Comparison of ENCODE assay signal across 8 mouse cellular contexts in genomic region chr9:108104766-108105548, GRCm38 (mm10). TPM values are rescaled to one million over a fixed set of nuclear protein-coding genes. Genes with fewer than 3 reads are reported as not detected.
DNase-seq lines count a peak whose midpoint lies in the region; ATAC-seq and TF ChIP-seq lines count a peak whose summit lies in the region.

No protein-coding gene starts in this region.

- peak; percentile 59; the same call in 1 of the 2 replicates for ATAC-seq in lung, embryonic 16.5 days (ENCODE audit: low read depth)
- ATAC-seq in hematopoietic stem cell, adult 5-6 weeks (replicated peaks in 1 of 2; ENCODE audit: insufficient read depth in 1 of 2, low FRiP score in 2 of 2, low TSS enrichment in 1 of 2, low read depth in 1 of 2, poor library complexity in 2 of 2, severe bottlenecking in 2 of 2) = peak; percentile 63 to 74
- ATAC-seq in frontal cortex, adult (ENCODE audit: low TSS enrichment) = no peak

- no peaks in the 10 kb centered on the region; the same call in 1 of the 2 replicates for H3K4me1 ChIP-seq in lung, embryonic 16.5 days (replicated peaks; ENCODE audit: control insufficient read depth, insufficient read depth, low read length)
- H3K4me1 ChIP-seq in bone marrow, adult 2 months (ENCODE audit: control insufficient read depth, insufficient read depth, low read length) = peaks cover 9% of the 10 kb centered on the region

- peak overlapping the region; percentile 46 for H3K9ac ChIP-seq in lung, embryonic 16.5 days (ENCODE audit: low read length)

- no peak overlapping the region for H3K4me3 ChIP-seq in lung, embryonic 16.5 days (ENCODE audit: low read length)
- peak overlapping the region; percentile 46 for H3K4me3 ChIP-seq in bone marrow, adult 2 months (replicated peaks; ENCODE audit: control insufficient read depth, low read depth, low read length)

- TF ChIP-seq POLR2A in bone marrow, adult 2 months (IDR thresholded peaks at IDR 0.05; ENCODE audit: borderline replicate concordance, control insufficient read depth, low read depth, low read length) = 0 out of 2 replicates have a peak, but pooled peaks have one; percentile 14

- H3K9me3 ChIP-seq in lung, embryonic 16.5 days (ENCODE audit: control insufficient read depth, low read length) = no peaks in the 10 kb centered on the region

- no peak for TF ChIP-seq CTCF in bone marrow, adult 2 months (IDR thresholded peaks at IDR 0.05; ENCODE audit: control insufficient read depth, insufficient read depth, low read length)

- no peak for DNase-seq in lung, postnatal 36 days
- peak; percentile 30 for DNase-seq in mesoderm, embryonic 11.5 days (ENCODE audit: low read depth, low spot score)
- DNase-seq in right cerebral cortex, postnatal 36 days (ENCODE audit: low spot score in 2 of 2) = no peak
- no peak for DNase-seq in gastrocnemius, postnatal 10 days

- H3K27ac ChIP-seq in lung, embryonic 16.5 days (ENCODE audit: low read length) = no peak overlapping the region
- H3K27ac ChIP-seq in bone marrow, adult 2 months (ENCODE audit: control insufficient read depth, insufficient read depth, low read depth, low read length, poor library complexity) = peak overlapping the region; percentile 71; the same call in 1 of the 2 replicates

- H3K4me2 ChIP-seq in lung, embryonic 16.5 days (ENCODE audit: low read depth, low read length) = no peak overlapping the region

- H3K36me3 ChIP-seq in lung, embryonic 16.5 days (ENCODE audit: control insufficient read depth, insufficient read depth, low read length) = no peaks in the 10 kb centered on the region

- WGBS in lung, embryonic 16.5 days = 46% methylated on average over 31 of the region's 31 CpGs
- WGBS in bone marrow, adult 2 months = 37% methylated on average over 31 of the region's 31 CpGs

- H3K27me3 ChIP-seq in lung, embryonic 16.5 days (ENCODE audit: control insufficient read depth, insufficient read depth, low read depth, low read length) = no peaks in the 10 kb centered on the region

RNA-seq across cellular contexts. Expression of gene Apeh, which starts 10.6 kb away (rescaled TPM):
- polyA plus RNA-seq in lung, embryonic 16.5 days (2015; fragmentation: Nextera tagmentation; extraction: Ambion mirVana) = 53.1 and 59.9 TPM in 2 replicates
- 159 and 206 TPM in 2 replicates for polyA plus RNA-seq in bone marrow, adult 2 months (2011; ENCODE audit: insufficient read depth, insufficient read length, low replicate concordance, missing spikeins)
- 90.6 and 109 TPM in 2 replicates for total RNA-seq in hematopoietic stem cell, adult 5-6 weeks (2017)
- total RNA-seq in gastrocnemius, postnatal 10 days (2021) = 10 to 100 TPM; 33.9 to 36.6 TPM

RNA-seq across cellular contexts. Expression of gene Rnf123, which starts 21.8 kb away (rescaled TPM):
- polyA plus RNA-seq in lung, embryonic 16.5 days (2015; fragmentation: Nextera tagmentation; extraction: Ambion mirVana) = 24.9 and 27.1 TPM in 2 replicates
- polyA plus RNA-seq in bone marrow, adult 2 months (2011; ENCODE audit: insufficient read depth, insufficient read length, low replicate concordance, missing spikeins) = 296 and 393 TPM in 2 replicates
- total RNA-seq in hematopoietic stem cell, adult 5-6 weeks (2017) = 35.1 and 40.5 TPM in 2 replicates
- total RNA-seq in gastrocnemius, postnatal 10 days (2021) = 100 to 1,000 TPM; 153 to 172 TPM

RNA-seq across cellular contexts. Expression of gene Mst1, which starts 24.7 kb away (rescaled TPM):
- 0.41 and 1.2 TPM in 2 replicates for polyA plus RNA-seq in lung, embryonic 16.5 days (2015; fragmentation: Nextera tagmentation; extraction: Ambion mirVana)
- polyA plus RNA-seq in bone marrow, adult 2 months (2011; ENCODE audit: insufficient read depth, insufficient read length, low replicate concordance, missing spikeins) = 2.0 and 10.1 TPM in 2 replicates
- not detected in 2 replicates for total RNA-seq in hematopoietic stem cell, adult 5-6 weeks (2017)
- under 1 TPM in 1 of 2 experiments, not detected in 1; 0.11 TPM for total RNA-seq in gastrocnemius, postnatal 10 days (2021)

RNA-seq across cellular contexts. Expression of gene Amigo3, which starts 52.0 kb away (rescaled TPM):
- 2.5 and 3.0 TPM in 2 replicates for polyA plus RNA-seq in lung, embryonic 16.5 days (2015; fragmentation: Nextera tagmentation; extraction: Ambion mirVana)
- polyA plus RNA-seq in bone marrow, adult 2 months (2011; ENCODE audit: insufficient read depth, insufficient read length, low replicate concordance, missing spikeins) = 1.0 and 1.6 TPM in 2 replicates
- total RNA-seq in hematopoietic stem cell, adult 5-6 weeks (2017) = 1.9 and 3.4 TPM in 2 replicates
- 1 to 10 TPM; 2.6 to 3.6 TPM for total RNA-seq in gastrocnemius, postnatal 10 days (2021)

RNA-seq across cellular contexts. Expression of gene Gmppb, which starts 55.9 kb away (rescaled TPM):
- 25.6 and 26.5 TPM in 2 replicates for polyA plus RNA-seq in lung, embryonic 16.5 days (2015; fragmentation: Nextera tagmentation; extraction: Ambion mirVana)
- 9.9 and 17.9 TPM in 2 replicates for polyA plus RNA-seq in bone marrow, adult 2 months (2011; ENCODE audit: insufficient read depth, insufficient read length, low replicate concordance, missing spikeins)
- total RNA-seq in hematopoietic stem cell, adult 5-6 weeks (2017) = 10.8 and 16.2 TPM in 2 replicates
- total RNA-seq in gastrocnemius, postnatal 10 days (2021) = 10 to 100 TPM in 1 of 2 experiments, 1 to 10 TPM in 1; 8.6 to 10.6 TPM
